Mouse (Mus musculus) ES-Bruce4 (cell line): ENCODE data around the gene Mecom. TPM values are rescaled to one million over a fixed set of nuclear protein-coding genes. Genes with fewer than 3 reads are reported as not detected.
"Not testable (repeated sequence)": the region's sequence is repeated elsewhere in the genome, so short reads cannot be mapped to it uniquely, and the experiment has no call there.

ENCODE experiments used
- H3K27ac ChIP-seq: 2 replicates; pipeline ENCODE4 v1.5.1; 2012; ENCODE audit warnings: low read length, inconsistent platforms; ENCODE audit not compliant: insufficient read depth
- H3K27me3 ChIP-seq: 2 replicates; pipeline ENCODE4 v1.6.1; 2012; ENCODE audit warnings: mild to moderate bottlenecking, low read length, inconsistent platforms; ENCODE audit not compliant: control insufficient read depth, poor library complexity, insufficient read depth, severe bottlenecking
- H3K36me3 ChIP-seq: 2 replicates; pipeline ENCODE4 v1.6.1; 2012; ENCODE audit warnings: inconsistent platforms, mild to moderate bottlenecking, low read length, moderate library complexity; ENCODE audit not compliant: control insufficient read depth, poor library complexity, insufficient read depth, severe bottlenecking
- H3K4me1 ChIP-seq: one replicate; pipeline ENCODE4 v1.8.1; 2011; ENCODE audit warnings: low read length; ENCODE audit not compliant: control insufficient read depth, insufficient read depth
- H3K4me3 ChIP-seq: 2 replicates; pipeline ENCODE4 v1.5.1; 2011; ENCODE audit warnings: low read depth, mild to moderate bottlenecking, low read length
- H3K9ac ChIP-seq: 2 replicates; pipeline ENCODE4 v1.6.1; 2012; ENCODE audit warnings: low read depth, mild to moderate bottlenecking, inconsistent platforms; ENCODE audit not compliant: poor library complexity, severe bottlenecking
- H3K9me3 ChIP-seq: replicated peaks from 2 replicates; pipeline ENCODE4 v1.6.1; 2012; ENCODE audit warnings: mild to moderate bottlenecking, low read length, inconsistent platforms; ENCODE audit not compliant: control insufficient read depth, poor library complexity, insufficient read depth, severe bottlenecking
- CTCF ChIP-seq: IDR thresholded peaks from one replicate; pipeline ENCODE4 v1.8.1; 2011; ENCODE audit warnings: low read depth, low read length
- EP300 ChIP-seq: IDR thresholded peaks from 2 replicates; pipeline ENCODE4 v1.6.1; 2011; ENCODE audit warnings: low read depth, low read length; ENCODE audit not compliant: insufficient read depth
- POLR2A ChIP-seq: IDR thresholded peaks from one replicate; pipeline ENCODE4 v1.8.1; 2011; ENCODE audit warnings: low read length; ENCODE audit not compliant: insufficient read depth
- polyA plus RNA-seq: library from polyadenylated mRNA; stranded (reverse); fragments of >200 nt; gene quantifications from 2 replicates; pipeline ENCODE4 v1.2.4, GENCODE M21; 2011; ENCODE audit warnings: low read depth; ENCODE audit not compliant: missing spikeins, insufficient read depth, insufficient read length

Gene Mecom
- polyA plus RNA-seq, 1 experiment = 0.24 TPM

DNA sequence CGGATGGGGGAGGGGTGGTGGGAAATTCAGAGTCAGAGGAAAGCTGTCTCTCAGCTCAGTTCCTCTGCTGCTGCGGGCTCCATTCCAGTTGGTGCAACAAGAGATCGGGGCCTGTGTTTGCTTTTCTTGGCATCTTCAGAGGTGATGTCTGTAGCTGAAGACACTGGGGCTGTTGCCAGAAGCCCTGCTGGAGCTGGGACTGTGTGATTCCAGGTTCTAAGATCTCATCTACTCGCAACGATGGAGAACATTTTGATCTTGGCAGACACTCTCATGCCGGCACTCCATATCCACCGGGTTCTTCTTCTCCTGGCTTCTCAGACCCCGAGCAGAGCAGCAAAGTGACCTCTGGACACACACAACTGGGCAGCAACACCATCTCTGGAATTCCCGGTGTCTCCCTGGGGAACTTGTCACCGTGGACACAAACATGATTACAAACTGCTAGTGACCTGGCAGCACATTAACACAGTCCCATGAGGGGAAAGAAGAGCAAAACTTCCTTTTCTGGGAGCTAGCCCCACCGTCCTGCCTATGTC is 908 bp downstream of the Mecom start:
- H3K9me3 ChIP-seq = no peaks in the 10 kb centered on the region
- no peak for TF ChIP-seq EP300
- TF ChIP-seq POLR2A = no peak
- TF ChIP-seq CTCF = no peak
- H3K4me1 ChIP-seq = no peaks in the 10 kb centered on the region
- no peak overlapping the region for H3K27ac ChIP-seq
- no peak overlapping the region for H3K9ac ChIP-seq
- H3K4me3 ChIP-seq = no peak overlapping the region
- H3K36me3 ChIP-seq = no peaks in the 10 kb centered on the region
- H3K27me3 ChIP-seq = no peaks in the 10 kb centered on the region

DNA sequence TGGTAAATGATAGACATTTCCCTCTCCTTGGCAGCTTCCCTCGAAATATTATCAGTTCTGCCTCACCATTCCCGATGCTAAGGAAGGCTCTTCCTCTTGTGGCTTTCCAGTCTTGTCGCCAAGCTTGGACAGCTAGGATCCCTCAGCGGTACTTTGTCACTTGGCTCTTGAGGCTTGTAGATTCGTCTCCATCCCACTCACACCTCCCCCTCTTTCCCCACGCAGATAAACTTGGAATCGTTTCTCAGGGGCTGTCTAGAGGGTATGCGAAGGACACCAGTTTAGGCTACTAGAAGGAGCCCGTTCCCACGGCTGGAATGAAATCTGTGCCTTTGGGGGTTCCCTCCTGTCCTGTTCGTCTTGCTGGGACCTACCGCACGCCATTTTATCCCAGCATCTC is 1.4 kb downstream of the Mecom start:
- Histone ChIP-seq H3K4me3 (no peak overlapping the region), H3K9ac (no peak overlapping the region), H3K27ac (no peak overlapping the region), H3K36me3 (no peaks in the 10 kb centered on the region), H3K9me3 (no peaks in the 10 kb centered on the region), H3K4me1 (no peaks in the 10 kb centered on the region), H3K27me3 (no peaks in the 10 kb centered on the region)
- no peak for TF ChIP-seq EP300
- TF ChIP-seq CTCF = no peak
- no peak for TF ChIP-seq POLR2A

- no peaks in the 10 kb centered on the region for H3K9me3 ChIP-seq
- H3K4me1 ChIP-seq = no peaks in the 10 kb centered on the region
- no peak for TF ChIP-seq POLR2A
- TF ChIP-seq CTCF = no peak
- no peak for TF ChIP-seq EP300
- H3K4me3 ChIP-seq = no peak overlapping the region
- no peaks in the 10 kb centered on the region for H3K36me3 ChIP-seq
- no peaks in the 10 kb centered on the region for H3K27me3 ChIP-seq
- no peak overlapping the region for H3K9ac ChIP-seq
- H3K27ac ChIP-seq = no peak overlapping the region
Measured at GRCm38 (mm10) chr3:30545246-30545645, 2.6 kb downstream of the Mecom start.

DNA sequence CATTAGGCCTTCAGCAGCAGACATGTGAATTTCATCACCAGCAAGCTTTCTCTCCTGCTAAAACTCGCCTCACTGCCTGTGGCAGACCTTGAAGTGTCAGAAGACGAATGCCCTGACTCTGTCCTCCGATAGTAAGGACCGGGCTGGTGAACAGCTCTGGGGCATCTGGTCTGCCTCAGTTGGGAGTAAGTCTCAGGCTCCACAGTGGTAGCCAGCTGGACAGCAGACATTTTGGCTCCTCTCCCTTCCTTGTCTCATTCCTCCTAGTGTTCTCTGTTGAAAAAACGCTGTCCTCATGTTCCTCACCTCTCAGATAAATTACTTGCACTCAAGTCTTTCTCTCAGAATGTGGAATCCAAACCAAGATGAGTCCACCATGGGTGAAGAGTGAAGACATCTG is 3.5 kb downstream of the Mecom start:
- no peak overlapping the region for H3K27ac ChIP-seq
- no peak overlapping the region for H3K9ac ChIP-seq
- TF ChIP-seq CTCF (no peak), EP300 (no peak), POLR2A (no peak)
- H3K27me3 ChIP-seq = no peaks in the 10 kb centered on the region
- H3K36me3 ChIP-seq = no peaks in the 10 kb centered on the region
- no peak overlapping the region for H3K4me3 ChIP-seq
- H3K4me1 ChIP-seq = no peaks in the 10 kb centered on the region
- H3K9me3 ChIP-seq = no peaks in the 10 kb centered on the region

DNA sequence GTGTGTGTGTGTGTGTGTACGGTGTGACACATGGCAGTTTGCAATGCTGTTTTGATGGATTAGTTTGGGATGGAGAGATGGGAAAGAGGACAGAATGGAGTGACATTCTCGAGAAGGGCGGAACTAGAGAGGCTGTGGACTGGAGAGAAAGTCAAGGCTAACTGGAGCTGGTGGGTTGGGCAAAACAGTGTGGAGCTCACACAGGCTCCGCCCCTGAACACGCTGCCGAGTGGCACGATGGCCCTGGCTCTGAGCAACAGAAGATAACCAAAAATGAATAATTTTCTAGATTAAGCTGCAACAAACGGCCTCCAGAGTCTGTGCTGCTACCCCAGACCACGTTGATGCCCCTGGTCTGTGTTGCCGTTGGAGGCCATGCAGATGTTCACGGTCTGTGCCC is 12.0 kb downstream of the Mecom start:
- Histone ChIP-seq H3K4me3 (no peak overlapping the region), H3K4me1 (no peaks in the 10 kb centered on the region), H3K36me3 (no peaks in the 10 kb centered on the region), H3K9ac (no peak overlapping the region), H3K27ac (no peak overlapping the region), H3K9me3 (no peaks in the 10 kb centered on the region), H3K27me3 (no peaks in the 10 kb centered on the region)
- TF ChIP-seq POLR2A = no peak
- TF ChIP-seq CTCF = no peak
- no peak for TF ChIP-seq EP300

DNA sequence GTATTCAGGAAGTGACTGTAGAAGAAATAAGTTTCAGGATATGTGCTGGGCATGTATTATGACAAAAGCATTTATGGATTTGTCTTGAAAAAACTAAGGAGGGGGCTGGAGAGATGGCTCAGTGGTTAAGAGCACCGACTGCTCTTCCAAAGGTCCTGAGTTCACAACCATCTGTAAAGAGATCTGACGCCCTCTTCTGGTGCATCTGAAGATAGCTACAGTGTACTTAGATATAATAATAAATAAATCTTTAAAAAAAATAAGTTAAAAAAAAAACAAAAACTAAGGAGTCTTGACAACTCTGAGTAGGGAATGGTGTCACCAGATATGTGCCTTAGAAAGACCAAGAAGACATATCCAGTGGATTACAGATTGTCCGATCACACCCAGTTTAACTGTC is 27.1 kb downstream of the Mecom start:
- H3K27me3 ChIP-seq, H3K9ac ChIP-seq, H3K36me3 ChIP-seq, H3K4me1 ChIP-seq, H3K9me3 ChIP-seq, H3K4me3 ChIP-seq, H3K27ac ChIP-seq: not testable (repeated sequence)
